Mouse (Mus musculus) heart, embryonic 12.5 days (tissue): ENCODE data around the gene Zbtb4. TPM values are rescaled to one million over a fixed set of nuclear protein-coding genes. Genes with fewer than 3 reads are reported as not detected.

Experiments used
- ATAC-seq: fragments of 200-750 bp; cut with Nextera tagmentation; 2 replicates; pipeline ENCODE4 v1.8.0; 2017; ENCODE audit warnings: moderate TSS enrichment, moderate library complexity; ENCODE audit not compliant: insufficient number of reproducible peaks, low FRiP score
- H3K27ac ChIP-seq: fragments of 300-500 bp; sonication (generic); 2 replicates; pipeline ENCODE4 v1.5.1; 2016; ENCODE audit warnings: mild to moderate bottlenecking, moderate library complexity; ENCODE audit not compliant: poor library complexity, severe bottlenecking
- H3K27me3 ChIP-seq: fragments of 300-500 bp; sonication (generic); replicated peaks from 2 replicates; pipeline ENCODE4 v1.6.1; 2016; ENCODE audit warnings: mild to moderate bottlenecking, moderate library complexity
- H3K36me3 ChIP-seq: fragments of 300-500 bp; sonication (generic); 2 replicates; pipeline ENCODE4 v1.6.1; 2016; ENCODE audit warnings: mild to moderate bottlenecking, moderate library complexity
- H3K4me1 ChIP-seq: fragments of 300-500 bp; sonication (generic); replicated peaks from 2 replicates; pipeline ENCODE4 v1.6.1; 2016; ENCODE audit warnings: mild to moderate bottlenecking
- H3K4me2 ChIP-seq: fragments of 300-500 bp; sonication (generic); 2 replicates; pipeline ENCODE4 v1.6.1; 2016; ENCODE audit warnings: mild to moderate bottlenecking, moderate library complexity
- H3K4me3 ChIP-seq: fragments of 300-500 bp; sonication (generic); 2 replicates; pipeline ENCODE4 v1.5.1; 2016; ENCODE audit warnings: mild to moderate bottlenecking
- H3K9ac ChIP-seq: fragments of 300-500 bp; sonication (generic); 2 replicates; pipeline ENCODE4 v1.6.1; 2016; ENCODE audit warnings: mild to moderate bottlenecking, moderate library complexity
- H3K9me3 ChIP-seq: fragments of 300-500 bp; sonication (generic); replicated peaks from 2 replicates; pipeline ENCODE4 v1.6.1; 2016; ENCODE audit warnings: mild to moderate bottlenecking, moderate library complexity
- WGBS: fragments of 180-500 bp; shearing (Covaris S2); methylation state at CpG from one replicate; pipeline ENCODE4 v1.1.7; 2016; 5-methylcytosine and 5-hydroxymethylcytosine counted together
- polyA plus RNA-seq: library from polyadenylated mRNA; unstranded; fragments of >200 nt; fragmentation: Nextera tagmentation; extraction: Ambion mirVana; gene quantifications from 2 replicates; pipeline ENCODE4 v1.2.1, GENCODE M21; 2016

Gene Zbtb4
- polyA plus RNA-seq, 1 experiment from 2014 or later, result 2.9 TPM

- Histone ChIP-seq H3K4me1 (peaks cover 48% of the 10 kb centered on the region), H3K27me3 (no peaks in the 10 kb centered on the region), H3K27ac (no peak overlapping the region), H3K36me3 (peaks cover 5% of the 10 kb centered on the region), H3K9ac (peak overlapping the region; percentile 51; the same call in 1 of the 2 replicates), H3K4me3 (no peak overlapping the region), H3K4me2 (no peak overlapping the region), H3K9me3 (no peaks in the 10 kb centered on the region)
- no peak for ATAC-seq
Observed at GRCm38 (mm10) chr11:69752686-69753085, 13.0 kb upstream of the Zbtb4 start.

- Histone ChIP-seq H3K27me3 (no peaks in the 10 kb centered on the region), H3K9ac (no peak overlapping the region), H3K36me3 (no peaks in the 10 kb centered on the region; the same call in 1 of the 2 replicates), H3K4me1 (peaks cover 47% of the 10 kb centered on the region), H3K4me3 (no peak overlapping the region), H3K9me3 (no peaks in the 10 kb centered on the region), H3K27ac (no peak overlapping the region), H3K4me2 (no peak overlapping the region)
- WGBS, result 84% methylated on average over 5 of the region's 5 CpGs
- no peak for ATAC-seq
Observed at GRCm38 (mm10) chr11:69754233-69754632, 11.5 kb upstream of the Zbtb4 start.

- H3K4me1 ChIP-seq, result peaks cover 47% of the 10 kb centered on the region
- no peak for ATAC-seq
- H3K4me2 ChIP-seq, result no peak overlapping the region
Observed at GRCm38 (mm10) chr11:69754701-69755100, 11.0 kb upstream of the Zbtb4 start.

GRCm38 (mm10) chr11:69757303-69758089 lies 8.2 kb upstream of the Zbtb4 start:
- H3K4me1 ChIP-seq, result peaks cover 42% of the 10 kb centered on the region

More at GRCm38 (mm10) chr11:69754701-69755100, 11.0 kb upstream of the Zbtb4 start:
- Histone ChIP-seq H3K9me3 (no peaks in the 10 kb centered on the region), H3K9ac (no peak overlapping the region), H3K27me3 (no peaks in the 10 kb centered on the region), H3K36me3 (no peaks in the 10 kb centered on the region), H3K27ac (no peak overlapping the region), H3K4me3 (no peak overlapping the region)
- 55% methylated on average over 3 of the region's 3 CpGs for WGBS

GRCm38 (mm10) chr11:69758090-69758456 lies 7.6 kb upstream of the Zbtb4 start:
- H3K4me1 ChIP-seq, result peaks cover 37% of the 10 kb centered on the region
- peak overlapping the region; percentile 77 for H3K4me2 ChIP-seq
- H3K36me3 ChIP-seq, result no peaks in the 10 kb centered on the region
- no peaks in the 10 kb centered on the region for H3K9me3 ChIP-seq
- H3K27me3 ChIP-seq, result no peaks in the 10 kb centered on the region
- WGBS, result under 1% methylated on average over 26 of the region's 26 CpGs
- peak overlapping the region; percentile 75 for H3K4me3 ChIP-seq
- peak overlapping the region; percentile 99 for H3K27ac ChIP-seq
- peak; percentile 90 for ATAC-seq
- H3K9ac ChIP-seq, result peak overlapping the region; percentile 83

More at GRCm38 (mm10) chr11:69757303-69758089, 8.2 kb upstream of the Zbtb4 start:
- Histone ChIP-seq H3K27ac (peak overlapping the region; percentile 99), H3K9ac (peak overlapping the region; percentile 83), H3K27me3 (no peaks in the 10 kb centered on the region), H3K4me3 (peak overlapping the region; percentile 75), H3K36me3 (no peaks in the 10 kb centered on the region), H3K4me2 (peak overlapping the region; percentile 77), H3K9me3 (no peaks in the 10 kb centered on the region)
- 44% methylated on average over 9 of the region's 9 CpGs for WGBS
- no peak for ATAC-seq

- ATAC-seq, result peak; percentile 97
- Histone ChIP-seq H3K4me3 (peak within 1 kb of the TSS; percentile 75), H3K27me3 (no peaks in the 10 kb centered on the region), H3K9ac (peak within 1 kb of the TSS; percentile 83), H3K4me1 (peaks cover 35% of the 10 kb centered on the region), H3K27ac (peak within 1 kb of the TSS; percentile 99), H3K4me2 (peak within 1 kb of the TSS; percentile 77), H3K36me3 (no peaks in the 10 kb centered on the region), H3K9me3 (no peaks in the 10 kb centered on the region)
- under 1% methylated on average over 36 of the region's 36 CpGs for WGBS
Observed at GRCm38 (mm10) chr11:69758478-69758970, 7.2 kb upstream of the Zbtb4 start, which contains the start of gene Polr2a. Gene Polr2a, minus strand, starts transcription at chr11:69758637.

GRCm38 (mm10) chr11:69758971-69759721 lies 6.6 kb upstream of the Zbtb4 start:
- Histone ChIP-seq H3K4me3 (peak overlapping the region; percentile 75), H3K9me3 (no peaks in the 10 kb centered on the region), H3K27ac (peak overlapping the region; percentile 99), H3K36me3 (no peaks in the 10 kb centered on the region), H3K4me1 (peaks cover 34% of the 10 kb centered on the region), H3K9ac (peak overlapping the region; percentile 83), H3K27me3 (no peaks in the 10 kb centered on the region), H3K4me2 (peak overlapping the region; percentile 77)
- WGBS, result 0% methylated on average over 37 of the region's 37 CpGs
- peak; percentile 90 for ATAC-seq

- Histone ChIP-seq H3K27me3 (no peaks in the 10 kb centered on the region), H3K36me3 (no peaks in the 10 kb centered on the region), H3K4me3 (0 out of 2 replicates have a peak overlapping the region, but pooled peaks have one; percentile 75), H3K4me1 (peaks cover 31% of the 10 kb centered on the region), H3K9ac (peak overlapping the region; percentile 42; the same call in 1 of the 2 replicates), H3K9me3 (no peaks in the 10 kb centered on the region), H3K27ac (peak overlapping the region; percentile 99), H3K4me2 (peak overlapping the region; percentile 77)
- ATAC-seq, result no peak
- 79% methylated on average over 14 of the region's 14 CpGs for WGBS
Observed at GRCm38 (mm10) chr11:69760160-69760900, 5.4 kb upstream of the Zbtb4 start.

GRCm38 (mm10) chr11:69760901-69761200 lies 4.9 kb upstream of the Zbtb4 start:
- no peaks in the 10 kb centered on the region for H3K27me3 ChIP-seq
- ATAC-seq, result no peak
- no peaks in the 10 kb centered on the region for H3K36me3 ChIP-seq
- H3K27ac ChIP-seq, result no peak overlapping the region
- 92% methylated on average over 7 of the region's 7 CpGs for WGBS
- no peak overlapping the region for H3K4me3 ChIP-seq
- H3K4me1 ChIP-seq, result peaks cover 29% of the 10 kb centered on the region
- H3K4me2 ChIP-seq, result no peak overlapping the region
- no peaks in the 10 kb centered on the region for H3K9me3 ChIP-seq
- H3K9ac ChIP-seq, result no peak overlapping the region

- peaks cover 31% of the 10 kb centered on the region for H3K4me1 ChIP-seq
- no peaks in the 10 kb centered on the region for H3K27me3 ChIP-seq
- no peak within 1 kb of the TSS for H3K9ac ChIP-seq
- H3K4me3 ChIP-seq, result no peak within 1 kb of the TSS
- no peak within 1 kb of the TSS for H3K27ac ChIP-seq
- H3K36me3 ChIP-seq, result no peaks in the 10 kb centered on the region
- no peaks in the 10 kb centered on the region for H3K9me3 ChIP-seq
- WGBS, result 53% methylated on average over 1 of the region's 1 CpGs
- no peak within 1 kb of the TSS for H3K4me2 ChIP-seq
- ATAC-seq, result no peak
Observed at GRCm38 (mm10) chr11:69761868-69762267, 3.8 kb upstream of the Zbtb4 start, which contains the start of gene Slc35g3. Gene Slc35g3, minus strand, starts transcription at chr11:69761968.
